Mouse (Mus musculus) ES-E14 (cell line): ENCODE data around the gene Fzd5. TPM values are rescaled to one million over a fixed set of nuclear protein-coding genes. Genes with fewer than 3 reads are reported as not detected.

Experiments used
- DNase-seq: peaks from one replicate; pipeline ENCODE4 v3.0.0-alpha.2; 2013; ENCODE audit warnings: low read depth, low spot score
- H3K27ac ChIP-seq: 2 replicates; pipeline ENCODE4 v1.5.1; 2012; ENCODE audit warnings: low read depth, mild to moderate bottlenecking, low read length, moderate library complexity, mixed read lengths; ENCODE audit not compliant: poor library complexity, insufficient read depth, severe bottlenecking
- H3K36me3 ChIP-seq: 2 replicates; pipeline ENCODE4 v1.6.1; 2012; ENCODE audit warnings: mild to moderate bottlenecking, low read length, moderate library complexity, mixed read lengths; ENCODE audit not compliant: control insufficient read depth, poor library complexity, insufficient read depth, severe bottlenecking
- H3K4me1 ChIP-seq, 2 experiments: fragments of 150-350 bp in 1 of 2; sonication (generic) in 1 of 2; 2 replicates each; pipeline ENCODE4 v1.6.1; 2012; ENCODE audit warnings: low read length in 2 of 2, mild to moderate bottlenecking in 1 of 2, mixed read lengths in 1 of 2; ENCODE audit not compliant: control insufficient read depth in 2 of 2, insufficient read depth in 2 of 2, poor library complexity in 1 of 2
- H3K4me3 ChIP-seq, 2 experiments: fragments of 150-350 bp in 1 of 2; sonication (generic) in 1 of 2; 2 replicates each; pipeline ENCODE4 v1.5.1; 2012; ENCODE audit warnings: low read length in 2 of 2, low read depth in 1 of 2, mild to moderate bottlenecking in 1 of 2, mixed read lengths in 1 of 2; ENCODE audit not compliant: insufficient read depth in 1 of 2, poor library complexity in 1 of 2, severe bottlenecking in 1 of 2
- H3K9ac ChIP-seq: 2 replicates; pipeline ENCODE4 v1.6.1; 2012; ENCODE audit warnings: low read depth, mild to moderate bottlenecking, low read length, mixed read lengths; ENCODE audit not compliant: poor library complexity, insufficient read depth, severe bottlenecking
- H3K9me3 ChIP-seq: fragments of 150-350 bp; sonication (generic); 2 replicates; pipeline ENCODE4 v1.6.1; 2012; ENCODE audit warnings: low read depth, mild to moderate bottlenecking, low read length; ENCODE audit not compliant: control insufficient read depth, insufficient read depth
- CHD2 ChIP-seq: IDR thresholded peaks from 2 replicates; pipeline ENCODE4 v1.6.1; 2014; ENCODE audit warnings: mild to moderate bottlenecking, low read depth, low read length, inconsistent platforms
- HCFC1 ChIP-seq: IDR thresholded peaks from 2 replicates; pipeline ENCODE4 v1.6.1; 2012; ENCODE audit warnings: low read length, inconsistent platforms, borderline replicate concordance; ENCODE audit not compliant: insufficient read depth
- MAFK ChIP-seq: IDR thresholded peaks from 2 replicates; pipeline ENCODE4 v1.6.1; 2014; ENCODE audit warnings: mild to moderate bottlenecking, low read depth, low read length, inconsistent platforms; ENCODE audit not compliant: insufficient read depth
- ZC3H11A ChIP-seq: IDR thresholded peaks from 2 replicates; pipeline ENCODE4 v1.6.1; 2012; ENCODE audit warnings: low read depth, mild to moderate bottlenecking, inconsistent platforms, low read length, borderline replicate concordance
- ZNF384 ChIP-seq: IDR thresholded peaks from 2 replicates; pipeline ENCODE4 v1.6.1; 2012; ENCODE audit warnings: low read depth, low read length, inconsistent platforms
- in situ Hi-C, 2 experiments: fragments of 600-800 bp; cut with MboI; formaldehyde crosslinking; loops; one replicate each; pipeline ENCODE4 v1.15.1; 2025; ENCODE audit warnings: low sequenced_read_pairs in 2 of 2, inconsistent platforms in 1 of 2; ENCODE audit not compliant: unreplicated experiment in 2 of 2
- total RNA-seq: library from RNA; depleted of rRNA; stranded (reverse); fragments of 300-350 nt; gene quantifications from 2 replicates; pipeline ENCODE4 v1.2.3, GENCODE M21; 2012

Gene Fzd5
- total RNA-seq, 1 experiment: 84.7 TPM

- in situ Hi-C loops: loop anchor here in 1 of 2 experiments (10.0 to 25.0 kb wide), 2 partner anchors 273 to 1050 kb away; no protein-coding TSS in a partner anchor
- TF ChIP-seq HCFC1 (no peak), ZNF384 (no peak), MAFK (no peak), ZC3H11A (no peak), CHD2 (no peak)
Measured at GRCm38 (mm10) chr1:64712006-64712760, 25.4 kb downstream of the Fzd5 start.

GRCm38 (mm10) chr1:64709891-64710290 lies 27.7 kb downstream of the Fzd5 start:
- in situ Hi-C loops: loop anchor here in 1 of 2 experiments (10.0 to 25.0 kb wide), 2 partner anchors 275 to 1048 kb away; no protein-coding TSS in a partner anchor
- Histone ChIP-seq H3K9me3 (no peaks in the 10 kb centered on the region), H3K36me3 (no peaks in the 10 kb centered on the region), H3K4me1 (no peaks in the 10 kb centered on the region), H3K4me3 (no peak overlapping the region), H3K9ac (no peak overlapping the region), H3K27ac (no peak overlapping the region)
- DNase-seq: no peak
- 0 out of 2 replicates have a peak, but pooled peaks have one; percentile 8 for TF ChIP-seq ZNF384
- TF ChIP-seq HCFC1: no peak

More at GRCm38 (mm10) chr1:64712006-64712760, 25.4 kb downstream of the Fzd5 start:
- DNase-seq: no peak
- Histone ChIP-seq H3K4me3 (no peak overlapping the region), H3K27ac (no peak overlapping the region), H3K9ac (no peak overlapping the region), H3K4me1 (no peaks in the 10 kb centered on the region), H3K36me3 (no peaks in the 10 kb centered on the region), H3K9me3 (no peaks in the 10 kb centered on the region)

DNA sequence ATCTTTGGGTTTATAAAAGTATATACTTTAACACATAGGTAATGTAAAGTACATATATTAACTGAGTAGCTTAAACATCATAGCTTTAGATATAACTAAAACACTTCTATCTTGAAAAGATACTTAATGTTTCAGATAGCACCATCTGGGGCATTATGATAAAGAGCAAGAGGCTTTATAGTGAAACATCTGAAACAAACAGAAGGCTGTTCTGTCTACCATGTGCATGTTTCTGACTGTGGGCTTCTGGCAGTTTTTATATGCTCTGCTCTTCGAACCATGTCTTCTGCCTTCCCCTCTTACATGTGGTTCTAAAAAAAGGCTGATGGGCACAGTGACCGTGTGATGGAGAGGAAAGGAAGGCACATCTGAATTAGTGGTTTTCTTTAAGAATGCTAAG lies 30.9 kb downstream of the Fzd5 start:
- DNase-seq: no peak
- TF ChIP-seq ZC3H11A: no peak
- TF ChIP-seq CHD2: no peak
- no peak for TF ChIP-seq MAFK
- TF ChIP-seq ZNF384: no peak
- TF ChIP-seq HCFC1: no peak
- Histone ChIP-seq H3K27ac (no peak overlapping the region), H3K9me3 (no peaks in the 10 kb centered on the region), H3K36me3 (no peaks in the 10 kb centered on the region; the same call in 1 of the 2 replicates), H3K9ac (no peak overlapping the region), H3K4me3 (no peak overlapping the region), H3K4me1 (no peaks in the 10 kb centered on the region)
- in situ Hi-C loops: loop anchor here in 1 of 2 experiments (25.0 kb wide), 1 partner anchor 1044 kb away; no protein-coding TSS in a partner anchor

GRCm38 (mm10) chr1:64705230-64705629 lies 32.3 kb downstream of the Fzd5 start:
- no peak overlapping the region for H3K27ac ChIP-seq
- H3K9ac ChIP-seq: no peak overlapping the region
- no peak overlapping the region for H3K4me3 ChIP-seq
- H3K36me3 ChIP-seq: no peaks in the 10 kb centered on the region; the same call in 1 of the 2 replicates
- in situ Hi-C loops: loop anchor here in 1 of 2 experiments (25.0 kb wide), 1 partner anchor 1043 kb away; no protein-coding TSS in a partner anchor
- no peaks in the 10 kb centered on the region for H3K4me1 ChIP-seq
- TF ChIP-seq CHD2 (no peak), HCFC1 (no peak), ZNF384 (no peak), MAFK (no peak), ZC3H11A (no peak)
- DNase-seq: peak; percentile 62
- H3K9me3 ChIP-seq: no peaks in the 10 kb centered on the region
